Mouse (Mus musculus) testis, adult 2 months (tissue): ENCODE results near the gene Mphosph9. TPM values are rescaled to one million over a fixed set of nuclear protein-coding genes. Genes with fewer than 3 reads are reported as not detected.
"Not testable (repeated sequence)": the region's sequence is repeated elsewhere in the genome, so short reads cannot be mapped to it uniquely, and the experiment has no call there.

ENCODE experiments used
- H3K27ac ChIP-seq: fragments of 200-500 bp; 2 replicates; pipeline ENCODE4 v1.5.1; 2012; ENCODE audit warnings: low read depth, low read length; ENCODE audit not compliant: control insufficient read depth, insufficient read depth
- H3K27me3 ChIP-seq: fragments of 200-500 bp; 2 replicates; pipeline ENCODE4 v1.6.1; 2012; ENCODE audit warnings: mild to moderate bottlenecking, low read length, moderate library complexity; ENCODE audit not compliant: control insufficient read depth, insufficient read depth
- H3K36me3 ChIP-seq: fragments of 200-500 bp; 2 replicates; pipeline ENCODE4 v1.6.1; 2012; ENCODE audit warnings: mild to moderate bottlenecking, low read length; ENCODE audit not compliant: control insufficient read depth, insufficient read depth
- H3K4me1 ChIP-seq: fragments of 200-500 bp; 2 replicates; pipeline ENCODE4 v1.6.1; 2012; ENCODE audit warnings: low read length; ENCODE audit not compliant: control insufficient read depth, insufficient read depth
- H3K4me3 ChIP-seq: fragments of 200-500 bp; 2 replicates; pipeline ENCODE4 v1.5.1; 2012; ENCODE audit warnings: low read depth, mild to moderate bottlenecking, low read length, moderate library complexity, mixed read lengths; ENCODE audit not compliant: control insufficient read depth
- CTCF ChIP-seq: fragments of 200-500 bp; IDR thresholded peaks from 2 replicates; pipeline ENCODE4 v1.5.1; 2012; ENCODE audit warnings: low read depth, mild to moderate bottlenecking, inconsistent platforms, low read length, moderate library complexity; ENCODE audit not compliant: control insufficient read depth, insufficient read depth, insufficient replicate concordance
- POLR2A ChIP-seq: fragments of 200-500 bp; IDR thresholded peaks from 2 replicates; pipeline ENCODE4 v1.6.1; 2012; ENCODE audit warnings: low read depth, mild to moderate bottlenecking, inconsistent platforms, low read length, moderate library complexity; ENCODE audit not compliant: control insufficient read depth
- polyA plus RNA-seq: library from polyadenylated mRNA; depleted of rRNA; stranded (reverse); fragments of >200 nt; gene quantifications from 2 replicates; pipeline ENCODE4 v1.2.3, GENCODE M21; 2012

Gene Mphosph9
- polyA plus RNA-seq, 1 experiment: 29.0 TPM

DNA sequence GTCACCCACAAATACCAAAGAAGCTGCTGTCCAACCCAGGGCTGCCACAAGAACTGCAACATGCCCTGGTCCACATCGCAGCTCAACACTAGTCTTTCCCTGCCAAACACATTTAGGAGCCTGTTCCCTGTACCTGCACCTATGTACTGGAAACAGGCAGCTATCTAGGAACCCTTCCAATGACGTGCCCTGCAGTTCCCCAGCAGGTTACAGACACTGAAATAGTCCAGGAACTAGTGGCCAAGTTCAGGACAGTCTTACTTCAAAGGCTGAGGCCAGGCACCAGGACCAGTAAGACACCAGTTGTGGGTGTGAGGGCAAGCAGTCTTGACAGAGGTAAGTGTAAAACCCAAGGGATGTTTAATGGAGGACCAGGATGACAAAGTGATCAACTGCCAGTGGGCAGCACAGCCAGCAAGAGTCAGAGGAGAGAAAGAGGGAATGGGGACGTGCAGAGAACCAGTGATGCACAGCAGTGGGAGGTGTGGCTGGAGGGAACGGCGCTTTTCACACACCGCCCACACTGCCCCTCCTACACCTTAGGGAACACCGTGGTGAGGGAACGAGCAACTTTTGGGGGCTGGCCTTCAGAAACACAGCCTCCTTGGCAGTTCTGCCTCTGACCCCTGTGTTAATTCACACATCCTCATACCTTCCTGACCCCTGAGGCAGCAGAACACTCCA, 110.1 kb downstream of the Mphosph9 start:
- H3K4me1 ChIP-seq: peaks cover 4% of the 10 kb centered on the region; the same call in 1 of the 2 replicates
- no peak overlapping the region for H3K27ac ChIP-seq
- H3K27me3 ChIP-seq: no peaks in the 10 kb centered on the region
- TF ChIP-seq POLR2A (no peak), CTCF (no peak)
- no peak overlapping the region for H3K4me3 ChIP-seq
- no peaks in the 10 kb centered on the region for H3K36me3 ChIP-seq

DNA sequence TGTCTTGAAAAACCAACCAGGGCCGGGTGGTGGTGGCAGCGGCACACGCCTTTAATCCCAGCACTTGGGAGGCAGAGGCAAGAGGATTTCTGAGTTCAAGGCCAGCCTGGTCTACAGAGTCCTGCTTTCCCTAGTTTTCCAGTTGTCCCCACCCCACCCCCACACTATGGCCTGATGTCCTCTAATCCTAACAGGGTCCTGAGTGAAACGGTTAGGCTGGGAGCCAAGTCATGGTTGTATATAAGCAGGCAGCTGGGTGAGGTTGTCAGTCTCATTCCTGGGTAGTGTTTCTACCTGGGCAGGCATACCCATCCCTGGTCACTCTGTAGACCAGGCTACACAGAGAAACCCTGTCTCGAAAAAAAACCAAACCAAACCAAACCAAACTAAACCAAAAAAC, 110.7 kb downstream of the Mphosph9 start:
- H3K27ac ChIP-seq, H3K36me3 ChIP-seq, H3K4me3 ChIP-seq, H3K27me3 ChIP-seq, H3K4me1 ChIP-seq: not testable (repeated sequence)

DNA sequence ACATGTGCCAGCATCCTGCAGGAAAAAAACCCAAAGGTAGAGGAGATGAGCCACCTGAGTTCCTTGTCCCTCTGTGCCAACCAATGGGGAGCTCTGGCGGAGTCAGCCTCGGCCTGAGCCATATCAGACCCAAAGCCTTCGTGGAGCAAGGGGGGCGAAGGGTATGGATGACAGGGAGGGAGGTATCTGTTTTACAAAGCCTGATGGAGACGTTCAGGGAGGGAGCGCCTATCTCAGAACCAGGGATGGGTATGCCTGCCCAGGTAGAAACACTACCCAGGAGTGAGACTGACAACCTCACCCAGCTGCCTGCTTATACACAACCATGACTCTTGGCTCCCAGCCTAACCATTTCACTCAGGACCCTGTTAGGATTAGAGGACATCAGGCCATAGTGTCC, 111.4 kb downstream of the Mphosph9 start:
- no peaks in the 10 kb centered on the region for H3K27me3 ChIP-seq
- H3K36me3 ChIP-seq: no peaks in the 10 kb centered on the region
- TF ChIP-seq CTCF (no peak), POLR2A (no peak)
- no peak overlapping the region for H3K4me3 ChIP-seq
- peaks cover 2% of the 10 kb centered on the region; the same call in 1 of the 2 replicates for H3K4me1 ChIP-seq
- H3K27ac ChIP-seq: no peak overlapping the region

DNA sequence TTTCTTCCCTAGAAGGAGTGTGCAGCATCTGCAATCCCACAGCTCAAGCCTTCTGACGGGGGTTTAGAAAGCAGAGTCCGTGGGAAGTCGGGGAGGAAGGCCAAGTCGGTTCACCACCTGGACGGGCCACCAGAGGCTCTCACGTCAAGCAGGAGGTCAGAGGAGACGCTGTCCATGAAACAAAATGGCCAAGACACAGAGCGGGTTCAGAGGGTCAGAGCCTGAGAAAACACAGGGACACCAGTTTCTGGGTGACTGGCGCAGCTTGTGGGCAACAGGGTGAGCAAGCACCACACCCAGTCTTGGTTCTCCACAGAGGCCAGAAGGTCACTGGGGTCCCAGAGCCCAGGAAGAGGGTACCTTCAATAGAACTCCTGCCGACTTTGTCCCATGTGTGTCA, 112.1 kb downstream of the Mphosph9 start:
- no peak overlapping the region for H3K4me3 ChIP-seq
- TF ChIP-seq POLR2A (no peak), CTCF (no peak)
- H3K27ac ChIP-seq: no peak overlapping the region

GRCm38 (mm10) chr5:124214516-124215145, 113.1 kb downstream of the Mphosph9 start:
- Histone ChIP-seq H3K36me3 (no peaks in the 10 kb centered on the region), H3K27ac (no peak overlapping the region), H3K4me3 (no peak overlapping the region), H3K27me3 (no peaks in the 10 kb centered on the region), H3K4me1 (peaks cover 2% of the 10 kb centered on the region; the same call in 1 of the 2 replicates)
- TF ChIP-seq CTCF: no peak
- no peak for TF ChIP-seq POLR2A

More for the DNA sequence above, 112.1 kb downstream of the Mphosph9 start:
- no peaks in the 10 kb centered on the region for H3K36me3 ChIP-seq
- H3K27me3 ChIP-seq: no peaks in the 10 kb centered on the region
- peaks cover 2% of the 10 kb centered on the region; the same call in 1 of the 2 replicates for H3K4me1 ChIP-seq

- H3K36me3 ChIP-seq: no peaks in the 10 kb centered on the region
- peaks cover 2% of the 10 kb centered on the region; the same call in 1 of the 2 replicates for H3K4me1 ChIP-seq
- H3K4me3 ChIP-seq: no peak overlapping the region
- TF ChIP-seq POLR2A (no peak), CTCF (no peak)
- H3K27me3 ChIP-seq: no peaks in the 10 kb centered on the region
- H3K27ac ChIP-seq: peak overlapping the region; percentile 69
These were observed 113.9 kb downstream of the Mphosph9 start for GRCm38 (mm10) chr5:124213588-124214469.

GRCm38 (mm10) chr5:124211669-124212068, 116.1 kb downstream of the Mphosph9 start:
- no peaks in the 10 kb centered on the region for H3K27me3 ChIP-seq
- TF ChIP-seq CTCF: no peak
- no peak for TF ChIP-seq POLR2A
- no peak overlapping the region for H3K4me3 ChIP-seq
- peak overlapping the region; percentile 51; the same call in 1 of the 2 replicates for H3K27ac ChIP-seq
- no peaks in the 10 kb centered on the region for H3K36me3 ChIP-seq
- peaks cover 2% of the 10 kb centered on the region; the same call in 1 of the 2 replicates for H3K4me1 ChIP-seq
